Mouse (Mus musculus): Measurements from ENCODE around the gene Scn8a. TPM values are rescaled to one million over a fixed set of nuclear protein-coding genes. Genes with fewer than 3 reads are reported as not detected.

Scn8a gene
- polyA plus RNA-seq, 2 experiments, result 4.7 to 8.4 TPM

- WGBS, result 79% methylated on average over 9 of the region's 9 CpGs
- ATAC-seq (ENCODE audit: low FRiP score, low read depth), result no peak
- no peak overlapping the region for H3K4me2 ChIP-seq (replicated peaks; ENCODE audit: low read depth, low read length, severe bottlenecking)
- no peaks in the 10 kb centered on the region for H3K36me3 ChIP-seq (ENCODE audit: control insufficient read depth, insufficient read depth, low read length)
- no peak for TF ChIP-seq POLR2A (IDR thresholded peaks at IDR 0.05; ENCODE audit: borderline replicate concordance, extremely low read depth, insufficient read depth, insufficient read length)
- no peaks in the 10 kb centered on the region for H3K4me1 ChIP-seq (ENCODE audit: control insufficient read depth, insufficient read depth, low read length)
- no peak for DNase-seq (ENCODE audit: low spot score)
- no peak overlapping the region for H3K9ac ChIP-seq (ENCODE audit: low read depth, low read length, severe bottlenecking)
- no peak overlapping the region for H3K4me3 ChIP-seq (replicated peaks; ENCODE audit: low read length)
- no peaks in the 10 kb centered on the region for H3K9me3 ChIP-seq (ENCODE audit: control insufficient read depth, low read length)
- H3K27me3 ChIP-seq (ENCODE audit: control insufficient read depth, insufficient read depth, low read length), result no peaks in the 10 kb centered on the region
- H3K27ac ChIP-seq (replicated peaks; ENCODE audit: low read depth, low read length), result no peak overlapping the region
These were observed 34.2 kb downstream of the Scn8a start for GRCm38 (mm10) chr15:100903811-100904210.

DNA sequence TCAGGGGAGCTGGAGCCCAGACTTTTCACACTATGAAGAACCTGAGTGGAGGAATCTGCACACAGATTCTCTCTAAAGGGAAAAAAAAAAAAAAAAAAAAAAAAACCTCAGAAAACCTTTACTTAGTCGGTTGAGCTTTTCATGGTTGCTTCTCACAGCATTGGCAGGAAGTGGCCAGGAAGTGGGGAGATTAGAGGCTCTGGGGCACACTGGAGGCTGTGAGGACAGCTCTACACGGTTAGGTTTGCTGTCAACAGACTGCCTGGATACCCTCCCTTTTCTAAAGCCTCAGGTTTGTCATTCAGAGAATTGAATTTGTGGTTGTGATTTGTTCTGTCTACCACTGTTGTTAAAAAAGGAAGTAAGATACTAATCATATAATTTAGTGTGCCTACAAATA, 35.3 kb downstream of the Scn8a start:
- Histone ChIP-seq H3K27ac (replicated peaks; ENCODE audit: low read depth, low read length) (no peak overlapping the region), H3K27me3 (ENCODE audit: control insufficient read depth, insufficient read depth, low read length) (no peaks in the 10 kb centered on the region), H3K36me3 (ENCODE audit: control insufficient read depth, insufficient read depth, low read length) (no peaks in the 10 kb centered on the region), H3K4me1 (ENCODE audit: control insufficient read depth, insufficient read depth, low read length) (no peaks in the 10 kb centered on the region), H3K4me2 (replicated peaks; ENCODE audit: low read depth, low read length, severe bottlenecking) (no peak overlapping the region), H3K4me3 (replicated peaks; ENCODE audit: low read length) (no peak overlapping the region), H3K9ac (ENCODE audit: low read depth, low read length, severe bottlenecking) (no peak overlapping the region), H3K9me3 (ENCODE audit: control insufficient read depth, low read length) (no peaks in the 10 kb centered on the region)
- 25% methylated on average over 2 of the region's 2 CpGs for WGBS
- TF ChIP-seq POLR2A (IDR thresholded peaks at IDR 0.05; ENCODE audit: borderline replicate concordance, extremely low read depth, insufficient read depth, insufficient read length), result no peak
- DNase-seq (ENCODE audit: low spot score) (no peak), ATAC-seq (ENCODE audit: low FRiP score, low read depth) (no peak)

DNA sequence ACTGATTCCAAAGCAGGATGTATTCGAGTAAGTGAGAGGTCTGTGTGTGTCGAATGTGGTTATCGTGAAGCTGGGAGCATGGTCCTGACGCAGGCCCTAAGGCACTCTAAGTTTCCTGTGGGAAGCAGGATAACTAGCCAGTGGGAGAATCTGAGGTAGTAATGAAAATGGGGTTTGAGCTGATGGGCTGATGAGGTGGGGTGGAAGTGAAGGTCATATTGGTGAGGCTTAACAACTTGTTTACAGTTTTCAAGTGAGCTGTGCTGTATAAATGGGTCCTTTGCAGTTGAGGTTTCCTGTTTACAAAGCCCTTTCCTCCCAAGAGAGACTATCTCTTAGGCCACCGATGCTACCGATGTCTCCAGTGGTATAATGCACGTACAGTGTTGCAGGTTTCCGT, 36.1 kb downstream of the Scn8a start:
- H3K27me3 ChIP-seq (ENCODE audit: control insufficient read depth, insufficient read depth, low read length), result no peaks in the 10 kb centered on the region
- ATAC-seq (ENCODE audit: low FRiP score, low read depth) (no peak), DNase-seq (ENCODE audit: low spot score) (no peak)
- 77% methylated on average over 8 of the region's 8 CpGs for WGBS
- H3K4me2 ChIP-seq (replicated peaks; ENCODE audit: low read depth, low read length, severe bottlenecking), result no peak overlapping the region
- no peak overlapping the region for H3K27ac ChIP-seq (replicated peaks; ENCODE audit: low read depth, low read length)
- H3K4me3 ChIP-seq (replicated peaks; ENCODE audit: low read length), result no peak overlapping the region
- no peak for TF ChIP-seq POLR2A (IDR thresholded peaks at IDR 0.05; ENCODE audit: borderline replicate concordance, extremely low read depth, insufficient read depth, insufficient read length)
- no peaks in the 10 kb centered on the region for H3K36me3 ChIP-seq (ENCODE audit: control insufficient read depth, insufficient read depth, low read length)
- no peaks in the 10 kb centered on the region for H3K4me1 ChIP-seq (ENCODE audit: control insufficient read depth, insufficient read depth, low read length)
- H3K9me3 ChIP-seq (ENCODE audit: control insufficient read depth, low read length), result no peaks in the 10 kb centered on the region
- no peak overlapping the region for H3K9ac ChIP-seq (ENCODE audit: low read depth, low read length, severe bottlenecking)

GRCm38 (mm10) chr15:100908817-100909216, 39.2 kb downstream of the Scn8a start:
- Histone ChIP-seq H3K27me3 (ENCODE audit: control insufficient read depth, insufficient read depth, low read length) (no peaks in the 10 kb centered on the region), H3K4me1 (ENCODE audit: control insufficient read depth, insufficient read depth, low read length) (no peaks in the 10 kb centered on the region), H3K27ac (replicated peaks; ENCODE audit: low read depth, low read length) (no peak overlapping the region), H3K4me2 (replicated peaks; ENCODE audit: low read depth, low read length, severe bottlenecking) (no peak overlapping the region), H3K36me3 (ENCODE audit: control insufficient read depth, insufficient read depth, low read length) (no peaks in the 10 kb centered on the region), H3K4me3 (replicated peaks; ENCODE audit: low read length) (no peak overlapping the region), H3K9ac (ENCODE audit: low read depth, low read length, severe bottlenecking) (no peak overlapping the region), H3K9me3 (ENCODE audit: control insufficient read depth, low read length) (no peaks in the 10 kb centered on the region)
- no peak for DNase-seq (ENCODE audit: low spot score)
- no peak for ATAC-seq (ENCODE audit: low FRiP score, low read depth)
- 49% methylated on average over 3 of the region's 3 CpGs for WGBS
- TF ChIP-seq POLR2A (IDR thresholded peaks at IDR 0.05; ENCODE audit: borderline replicate concordance, extremely low read depth, insufficient read depth, insufficient read length), result no peak

DNA sequence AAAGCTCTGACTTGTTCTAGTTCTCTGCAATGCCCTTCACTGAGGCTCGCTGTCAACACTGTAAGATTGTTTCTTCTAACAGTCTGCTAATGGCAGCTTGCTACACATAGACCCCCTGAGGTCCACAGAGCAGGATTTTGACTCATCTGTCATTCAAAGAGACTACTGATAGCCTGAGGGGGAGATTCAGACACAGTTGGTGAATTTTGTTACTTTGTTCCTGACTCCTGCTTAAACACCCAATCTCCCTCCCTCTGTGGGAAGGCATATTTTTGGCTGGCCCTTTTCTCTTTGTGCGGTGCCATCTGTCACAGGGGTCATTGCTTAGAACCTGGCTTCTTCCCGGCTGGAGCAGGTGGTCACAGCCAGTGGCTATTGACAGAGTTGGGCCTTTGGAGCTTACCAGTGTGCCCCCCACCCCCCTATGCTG, 40.1 kb downstream of the Scn8a start:
- no peak for ATAC-seq (ENCODE audit: low FRiP score, low read depth)
- no peak for DNase-seq (ENCODE audit: low spot score)
- H3K4me2 ChIP-seq (replicated peaks; ENCODE audit: low read depth, low read length, severe bottlenecking), result no peak overlapping the region
- 48% methylated on average over 3 of the region's 3 CpGs for WGBS
- no peak overlapping the region for H3K4me3 ChIP-seq (replicated peaks; ENCODE audit: low read length)
- H3K36me3 ChIP-seq (ENCODE audit: control insufficient read depth, insufficient read depth, low read length), result no peaks in the 10 kb centered on the region
- no peaks in the 10 kb centered on the region for H3K27me3 ChIP-seq (ENCODE audit: control insufficient read depth, insufficient read depth, low read length)
- no peaks in the 10 kb centered on the region for H3K9me3 ChIP-seq (ENCODE audit: control insufficient read depth, low read length)
- H3K27ac ChIP-seq (replicated peaks; ENCODE audit: low read depth, low read length), result no peak overlapping the region
- H3K4me1 ChIP-seq (ENCODE audit: control insufficient read depth, insufficient read depth, low read length), result no peaks in the 10 kb centered on the region
- H3K9ac ChIP-seq (ENCODE audit: low read depth, low read length, severe bottlenecking), result no peak overlapping the region
- TF ChIP-seq POLR2A (IDR thresholded peaks at IDR 0.05; ENCODE audit: borderline replicate concordance, extremely low read depth, insufficient read depth, insufficient read length), result no peak

GRCm38 (mm10) chr15:100910381-100910841, 40.8 kb downstream of the Scn8a start:
- Histone ChIP-seq H3K9me3 (ENCODE audit: control insufficient read depth, low read length) (no peaks in the 10 kb centered on the region), H3K27ac (replicated peaks; ENCODE audit: low read depth, low read length) (no peak overlapping the region), H3K27me3 (ENCODE audit: control insufficient read depth, insufficient read depth, low read length) (no peaks in the 10 kb centered on the region), H3K4me2 (replicated peaks; ENCODE audit: low read depth, low read length, severe bottlenecking) (no peak overlapping the region), H3K9ac (ENCODE audit: low read depth, low read length, severe bottlenecking) (no peak overlapping the region), H3K4me1 (ENCODE audit: control insufficient read depth, insufficient read depth, low read length) (no peaks in the 10 kb centered on the region), H3K36me3 (ENCODE audit: control insufficient read depth, insufficient read depth, low read length) (no peaks in the 10 kb centered on the region), H3K4me3 (replicated peaks; ENCODE audit: low read length) (no peak overlapping the region)
- 65% methylated on average over 10 of the region's 10 CpGs for WGBS
- no peak for TF ChIP-seq POLR2A (IDR thresholded peaks at IDR 0.05; ENCODE audit: borderline replicate concordance, extremely low read depth, insufficient read depth, insufficient read length)
- DNase-seq (ENCODE audit: low spot score) (no peak), ATAC-seq (ENCODE audit: low FRiP score, low read depth) (no peak)

Measured in limb, embryonic 14.5 days (tissue).